Comparison of ENCODE assay signal across 8 mouse cellular contexts in the genomic region with DNA sequence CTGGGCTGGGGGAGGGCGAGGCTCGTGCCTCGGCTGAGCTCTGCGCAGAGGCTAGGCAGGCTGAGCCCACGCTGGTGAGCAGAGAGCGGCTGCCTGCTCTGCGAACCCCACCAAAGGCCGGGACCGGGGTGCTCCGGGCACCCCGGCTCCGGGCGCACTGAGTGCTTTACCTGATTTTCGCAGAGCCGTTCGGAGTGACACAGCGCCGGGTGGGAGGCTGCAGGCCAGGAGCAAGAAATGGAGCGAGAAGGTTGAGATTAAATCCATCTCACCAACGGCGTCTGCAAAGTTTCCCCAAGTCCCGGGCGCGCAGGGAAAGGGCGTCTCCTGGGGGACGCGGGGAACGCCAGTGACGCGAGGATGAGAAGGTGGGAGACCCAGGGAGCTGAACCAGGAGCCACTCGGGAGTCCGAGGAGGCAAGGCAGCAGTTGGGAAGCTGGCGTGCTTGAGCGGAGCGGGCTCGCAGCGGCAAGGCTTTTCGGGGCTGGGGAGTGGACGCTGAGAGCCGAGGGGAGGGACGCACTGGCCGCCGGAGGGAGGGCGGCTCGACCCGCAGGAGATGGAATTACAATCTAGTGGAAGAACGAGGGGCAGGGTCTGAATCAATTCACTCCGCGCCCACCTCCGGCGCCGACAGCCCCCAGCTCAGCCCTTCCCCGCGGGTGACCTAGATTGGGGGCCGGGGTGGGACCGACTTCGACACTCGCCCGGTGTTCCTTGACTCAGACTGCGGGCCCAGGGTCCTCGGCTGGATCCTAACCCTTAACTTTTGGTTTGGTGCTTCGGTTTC. TPM values are rescaled to one million over a fixed set of nuclear protein-coding genes. Genes with fewer than 3 reads are reported as not detected.
A peak's percentile ranks its signal among the peaks of the same experiment; 100 is the strongest.
DNase-seq lines count a peak whose midpoint lies in the region; ATAC-seq and TF ChIP-seq lines count a peak whose summit lies in the region.

A gene (minus strand): TSS at position 578 of the 791 bp plus-strand sequence.

- DNase-seq in spleen, adult 2 months (ENCODE audit: low read depth in 1 of 2, low spot score in 2 of 2): no peak
- no peak for DNase-seq in spleen, adult 12 weeks (ENCODE audit: low spot score)
- DNase-seq in embryonic facial prominence, embryonic 14.5 days (ENCODE audit: low spot score): peak; percentile 54
- peak; percentile 37 to 41 for DNase-seq in heart, postnatal 10 days
- DNase-seq in liver, embryonic 11.5 days (ENCODE audit: low spot score): peak; percentile 50
- DNase-seq in natural killer cell, adult 2 months (ENCODE audit: low spot score in 2 of 2): no peak

- H3K36me3 ChIP-seq in spleen, adult 2 months (ENCODE audit: control insufficient read depth, insufficient read depth, low read length): no peaks in the 10 kb centered on the region
- H3K36me3 ChIP-seq in embryonic facial prominence, embryonic 14.5 days (ENCODE audit: control insufficient read depth, insufficient read depth, low read length): no peaks in the 10 kb centered on the region
- H3K36me3 ChIP-seq in liver, embryonic 11.5 days (ENCODE audit: control insufficient read depth, insufficient read depth, low read length): no peaks in the 10 kb centered on the region
- no peaks in the 10 kb centered on the region for H3K36me3 ChIP-seq in neural tube, embryonic 15.5 days

- peak; percentile 72 for ATAC-seq in embryonic facial prominence, embryonic 14.5 days (ENCODE audit: low read depth)
- ATAC-seq in liver, embryonic 11.5 days (replicated peaks; ENCODE audit: low FRiP score): no peak; the same call in 1 of the 2 replicates
- peak; percentile 78 for ATAC-seq in neural tube, embryonic 15.5 days (ENCODE audit: low FRiP score)
- no peak for ATAC-seq in monocyte, adult 5-6 weeks (replicated peaks; ENCODE audit: insufficient number of reproducible peaks, low FRiP score, low TSS enrichment, poor library complexity, severe bottlenecking)

- 0 out of 2 replicates have a peak, but pooled peaks cover 5% of the 10 kb centered on the region for H3K27me3 ChIP-seq in spleen, adult 2 months (ENCODE audit: control insufficient read depth, insufficient read depth, low read length)
- H3K27me3 ChIP-seq in embryonic facial prominence, embryonic 14.5 days (replicated peaks; ENCODE audit: control insufficient read depth, insufficient read depth, low read length): peaks cover 7% of the 10 kb centered on the region
- H3K27me3 ChIP-seq in liver, embryonic 11.5 days (replicated peaks; ENCODE audit: control insufficient read depth, insufficient read depth, low read length): peaks cover 25% of the 10 kb centered on the region
- peaks cover 17% of the 10 kb centered on the region for H3K27me3 ChIP-seq in neural tube, embryonic 15.5 days (replicated peaks)

- no peak for TF ChIP-seq POLR2A in spleen, adult 2 months (IDR thresholded peaks at IDR 0.05; ENCODE audit: low read depth, low read length)

- H3K9me3 ChIP-seq in embryonic facial prominence, embryonic 14.5 days (ENCODE audit: control insufficient read depth, low read length): 0 out of 2 replicates have a peak, but pooled peaks cover 6% of the 10 kb centered on the region
- no peaks in the 10 kb centered on the region for H3K9me3 ChIP-seq in liver, embryonic 11.5 days (ENCODE audit: control insufficient read depth, low read length)
- H3K9me3 ChIP-seq in neural tube, embryonic 15.5 days (replicated peaks): no peaks in the 10 kb centered on the region

- H3K9ac ChIP-seq in embryonic facial prominence, embryonic 14.5 days (ENCODE audit: low read depth, low read length): peak within 1 kb of the TSS; percentile 70
- peak within 1 kb of the TSS; percentile 21; the same call in 1 of the 2 replicates for H3K9ac ChIP-seq in liver, embryonic 11.5 days (ENCODE audit: low read depth, low read length)
- peak within 1 kb of the TSS; percentile 57 for H3K9ac ChIP-seq in neural tube, embryonic 15.5 days (replicated peaks)

- TF ChIP-seq CTCF in spleen, adult 2 months (IDR thresholded peaks at IDR 0.05; ENCODE audit: extremely low read depth, insufficient read depth, insufficient read length, insufficient replicate concordance): no peak

- H3K27ac ChIP-seq in spleen, adult 2 months (ENCODE audit: insufficient read depth, low read length): no peak within 1 kb of the TSS
- peak within 1 kb of the TSS; percentile 80 for H3K27ac ChIP-seq in embryonic facial prominence, embryonic 14.5 days (replicated peaks; ENCODE audit: low read depth, low read length)
- no peak within 1 kb of the TSS for H3K27ac ChIP-seq in liver, embryonic 11.5 days (ENCODE audit: low read depth, low read length)
- H3K27ac ChIP-seq in neural tube, embryonic 15.5 days (replicated peaks): peak within 1 kb of the TSS; percentile 46

- peak within 1 kb of the TSS; percentile 82 for H3K4me2 ChIP-seq in embryonic facial prominence, embryonic 14.5 days (ENCODE audit: low read depth, low read length)
- H3K4me2 ChIP-seq in liver, embryonic 11.5 days: peak within 1 kb of the TSS; percentile 76
- peak within 1 kb of the TSS; percentile 98 for H3K4me2 ChIP-seq in neural tube, embryonic 15.5 days

- intact Hi-C loops in heart, postnatal 10 days (cut with DNase I): no loop called here

- no peaks in the 10 kb centered on the region for H3K4me1 ChIP-seq in spleen, adult 2 months (ENCODE audit: control insufficient read depth, insufficient read depth, insufficient read length)
- H3K4me1 ChIP-seq in embryonic facial prominence, embryonic 14.5 days (ENCODE audit: control insufficient read depth, insufficient read depth, low read length): peaks cover 10% of the 10 kb centered on the region; the same call in 1 of the 2 replicates
- H3K4me1 ChIP-seq in liver, embryonic 11.5 days (replicated peaks; ENCODE audit: control insufficient read depth, insufficient read depth, low read length): no peaks in the 10 kb centered on the region
- H3K4me1 ChIP-seq in neural tube, embryonic 15.5 days: peaks cover 14% of the 10 kb centered on the region

- 5% methylated on average over 62 of the region's 62 CpGs for WGBS in spleen, adult 2 months
- WGBS in embryonic facial prominence, embryonic 14.5 days: under 1% methylated on average over 42 of the region's 62 CpGs
- 1% methylated on average over 62 of the region's 62 CpGs for WGBS in liver, embryonic 11.5 days
- under 1% methylated on average over 62 of the region's 62 CpGs for WGBS in neural tube, embryonic 15.5 days

- H3K4me3 ChIP-seq in spleen, adult 2 months (ENCODE audit: extremely low read depth, insufficient read depth, insufficient read length): peak within 1 kb of the TSS; percentile 20; the same call in 1 of the 2 replicates
- H3K4me3 ChIP-seq in embryonic facial prominence, embryonic 14.5 days (ENCODE audit: low read depth, low read length): peak within 1 kb of the TSS; percentile 56
- H3K4me3 ChIP-seq in liver, embryonic 11.5 days (ENCODE audit: low read depth, low read length): peak within 1 kb of the TSS; percentile 47
- peak within 1 kb of the TSS; percentile 60 for H3K4me3 ChIP-seq in neural tube, embryonic 15.5 days (replicated peaks)

RNA-seq across cellular contexts. Expression of the gene that starts here (rescaled TPM):
- 2.5 and 2.6 TPM in 2 replicates for polyA plus RNA-seq in spleen, adult 2 months (2012; rRNA removed)
- polyA plus RNA-seq in embryonic facial prominence, embryonic 14.5 days (2014; fragmentation: Nextera tagmentation; extraction: Ambion mirVana): 17.6 and 21.8 TPM in 2 replicates
- total RNA-seq in heart, postnatal 10 days (2021): 10 to 100 TPM; 15.4 to 16.6 TPM
- 1.7 and 2.8 TPM in 2 replicates for polyA plus RNA-seq in liver, embryonic 11.5 days (2014; fragmentation: Nextera tagmentation; extraction: Ambion mirVana)
- polyA plus RNA-seq in neural tube, embryonic 15.5 days (2015; fragmentation: Nextera tagmentation; extraction: Ambion mirVana): 12.3 and 17.6 TPM in 2 replicates
- 0.32 TPM in 1 of 3 replicates, not detected in the others for total RNA-seq in monocyte, adult 5-6 weeks (2017)

Comparison
In these comparisons a context has a peak if more than half of its experiments do, and no peak if none do; other contexts are left out.
1. RNA of the gene that starts here (total RNA-seq): 15.4 to 16.6 TPM in heart, postnatal 10 days; 0.32 TPM in monocyte, adult 5-6 weeks; every median in the first group is over 10 times any median in the second.
2. DNase-seq: peak in embryonic facial prominence, embryonic 14.5 days (single experiment), heart, postnatal 10 days (2 of 2) and liver, embryonic 11.5 days (single experiment); none in spleen, adult 2 months (0 of 2), spleen, adult 12 weeks (single experiment) and natural killer cell, adult 2 months (0 of 2).
3. H3K27ac ChIP-seq: peak in embryonic facial prominence, embryonic 14.5 days (single experiment) and neural tube, embryonic 15.5 days (single experiment); none in spleen, adult 2 months (single experiment) and liver, embryonic 11.5 days (single experiment).
4. ATAC-seq: peak in embryonic facial prominence, embryonic 14.5 days (single experiment) and neural tube, embryonic 15.5 days (single experiment); none in liver, embryonic 11.5 days (single experiment) and monocyte, adult 5-6 weeks (single experiment).
5. Peak in every context shown above with its lines, with median percentiles within 50 percentile points of each other: H3K4me3 ChIP-seq, H3K4me2 ChIP-seq and H3K9ac ChIP-seq.